Mouse (Mus musculus): ENCODE results near the gene Kif3c. TPM values are rescaled to one million over a fixed set of nuclear protein-coding genes. Genes with fewer than 3 reads are reported as not detected.

Kif3c gene
- 5.7 TPM for polyA plus RNA-seq (2014; fragmentation: Illumina TruSeq; extraction: RNeasy Lipid Tissue Mini Kit (QIAGEN cat#74804); ENCODE audit: low read depth, low replicate concordance)

DNA sequence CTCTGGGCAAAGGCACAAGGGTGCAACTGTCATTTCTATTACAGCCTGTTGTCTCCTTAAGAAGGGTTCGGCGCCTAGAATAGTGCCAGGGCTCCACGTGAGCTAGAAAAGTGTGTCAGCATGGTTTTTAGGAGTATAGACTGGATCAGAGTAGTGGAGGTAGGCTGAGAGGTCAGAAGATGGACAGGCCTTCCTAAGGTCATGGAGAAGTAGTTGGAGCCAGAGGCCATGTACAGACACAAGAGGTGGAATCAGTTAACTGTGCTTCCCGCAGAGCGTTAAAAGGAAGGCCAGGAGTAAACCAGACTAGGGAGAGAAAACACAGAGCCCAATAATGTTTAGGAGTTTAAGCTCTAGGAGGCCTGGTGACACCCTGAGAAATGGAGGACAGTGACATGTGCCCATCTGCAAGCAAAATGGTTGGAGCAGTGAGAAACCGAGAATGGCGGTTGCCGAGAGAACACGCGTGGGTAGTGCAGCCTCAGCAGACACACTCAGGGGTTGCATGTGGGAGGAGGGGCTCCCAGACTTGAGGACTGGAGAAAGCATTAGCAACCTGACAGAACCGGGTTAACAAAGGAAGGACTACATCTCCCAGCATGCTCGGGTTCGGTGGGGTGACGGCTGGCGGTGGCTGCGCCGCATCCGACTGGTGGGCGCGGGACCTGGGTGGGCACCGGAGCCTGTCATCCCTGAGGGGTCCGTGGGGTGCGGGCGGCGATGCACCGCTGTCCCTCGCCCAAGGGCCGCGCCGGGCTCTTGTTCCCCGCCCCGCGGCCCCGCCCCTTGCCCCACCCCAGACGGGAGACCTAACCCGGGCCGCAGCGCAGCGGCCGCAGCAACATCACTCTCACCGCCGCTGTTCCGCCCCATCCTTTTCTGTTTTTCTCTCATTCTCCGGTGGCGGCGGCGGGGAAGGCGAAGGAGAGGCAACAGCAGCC, at the start of gene Kif3c:
Kif3c (plus strand) TSS at position 625 of the 941 bp plus-strand sequence.

DNA sequence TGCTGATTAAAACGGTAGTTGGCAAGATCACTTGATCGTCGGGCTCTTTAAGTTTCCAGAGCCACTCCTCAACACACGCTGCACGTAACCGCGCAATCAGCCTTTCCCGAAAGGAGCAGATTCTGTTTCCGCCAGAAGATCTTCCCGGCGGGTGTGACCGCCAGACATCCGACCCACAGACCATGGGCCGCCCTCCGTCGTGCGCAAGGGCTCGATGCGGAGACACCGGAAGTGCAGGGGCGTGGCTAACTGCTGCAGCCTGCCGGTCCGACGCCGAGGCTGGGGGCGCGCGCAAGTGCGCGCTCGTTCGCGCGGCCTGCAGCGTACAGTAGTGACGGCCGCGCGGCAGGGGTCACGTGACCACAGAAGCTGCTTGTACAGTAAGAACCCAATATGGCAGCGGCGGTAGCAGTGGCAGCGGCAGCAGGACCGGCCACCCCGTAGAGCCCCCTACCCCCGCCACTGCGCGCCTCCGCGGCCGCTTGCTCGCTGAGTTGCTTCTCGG, 61.6 kb downstream of the Kif3c start, which contains the start of gene Asxl2:
Asxl2 (plus strand) TSS at position 328 of the 505 bp plus-strand sequence.

Other genes starting within 250 kb of the Kif3c start
- gene Rab10, start 55.2 kb upstream of the Kif3c start, polyA plus RNA-seq (2014; fragmentation: Illumina TruSeq; extraction: RNeasy Lipid Tissue Mini Kit (QIAGEN cat#74804); ENCODE audit: low read depth, low replicate concordance) = 98.5 TPM
- gene Asxl2, start 61.7 kb downstream of the Kif3c start, polyA plus RNA-seq (2014; fragmentation: Illumina TruSeq; extraction: RNeasy Lipid Tissue Mini Kit (QIAGEN cat#74804); ENCODE audit: low read depth, low replicate concordance) = 11.4 TPM
- 3.9 TPM for gene Dtnb, start 207.2 kb downstream of the Kif3c start, polyA plus RNA-seq (2014; fragmentation: Illumina TruSeq; extraction: RNeasy Lipid Tissue Mini Kit (QIAGEN cat#74804); ENCODE audit: low read depth, low replicate concordance)

Data from heart, adult 10 weeks (tissue).